Mouse (Mus musculus): ENCODE data around the gene Ntf5. TPM values are rescaled to one million over a fixed set of nuclear protein-coding genes. Genes with fewer than 3 reads are reported as not detected.
"Not testable (repeated sequence)": the region's sequence is repeated elsewhere in the genome, so short reads cannot be mapped to it uniquely, and the experiment has no call there.

The Ntf5 gene
- total and polyA plus RNA-seq, 2 experiments from 2014 or later, result not detected

DNA sequence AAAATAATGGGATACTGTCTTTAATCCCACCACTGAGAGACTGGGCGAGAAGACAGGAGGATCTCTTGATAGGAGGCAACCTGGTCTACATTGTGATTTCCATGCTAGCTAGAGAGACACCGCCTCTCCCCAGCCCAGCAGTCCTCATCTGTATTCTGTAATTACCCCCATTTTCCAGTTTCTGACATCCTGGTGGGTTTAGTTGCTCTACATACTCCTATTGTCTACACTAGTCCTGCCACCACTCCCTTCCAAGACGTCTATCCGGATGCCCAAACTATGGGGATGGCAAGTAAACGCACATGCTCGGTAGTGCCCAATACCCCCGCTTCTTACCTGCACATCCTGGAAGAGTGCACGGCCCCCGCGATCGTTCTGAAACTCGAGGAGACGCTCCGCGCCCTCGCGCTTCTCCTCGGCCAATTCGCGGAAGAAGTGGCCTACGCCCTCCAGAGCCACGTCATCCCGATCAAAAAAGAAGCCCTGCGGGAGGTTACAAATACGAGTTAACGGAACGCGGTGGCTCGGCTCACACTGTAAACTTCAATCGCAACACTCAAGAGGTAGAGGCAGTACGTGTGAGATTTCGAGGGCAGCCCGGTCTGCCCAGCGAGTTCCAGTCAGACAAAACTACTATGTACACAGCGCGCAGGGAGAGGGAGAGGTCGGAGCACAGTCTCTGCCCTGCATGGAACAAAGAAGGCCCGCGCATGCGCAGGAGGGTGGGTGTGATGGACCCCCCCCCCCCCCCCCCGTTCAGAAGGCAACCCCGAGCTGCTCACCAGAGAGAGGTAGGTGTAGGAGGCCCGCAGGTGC is 45.5 kb downstream of the Ntf5 start:
- WGBS, result under 1% methylated on average over 41 of the region's 43 CpGs

DNA sequence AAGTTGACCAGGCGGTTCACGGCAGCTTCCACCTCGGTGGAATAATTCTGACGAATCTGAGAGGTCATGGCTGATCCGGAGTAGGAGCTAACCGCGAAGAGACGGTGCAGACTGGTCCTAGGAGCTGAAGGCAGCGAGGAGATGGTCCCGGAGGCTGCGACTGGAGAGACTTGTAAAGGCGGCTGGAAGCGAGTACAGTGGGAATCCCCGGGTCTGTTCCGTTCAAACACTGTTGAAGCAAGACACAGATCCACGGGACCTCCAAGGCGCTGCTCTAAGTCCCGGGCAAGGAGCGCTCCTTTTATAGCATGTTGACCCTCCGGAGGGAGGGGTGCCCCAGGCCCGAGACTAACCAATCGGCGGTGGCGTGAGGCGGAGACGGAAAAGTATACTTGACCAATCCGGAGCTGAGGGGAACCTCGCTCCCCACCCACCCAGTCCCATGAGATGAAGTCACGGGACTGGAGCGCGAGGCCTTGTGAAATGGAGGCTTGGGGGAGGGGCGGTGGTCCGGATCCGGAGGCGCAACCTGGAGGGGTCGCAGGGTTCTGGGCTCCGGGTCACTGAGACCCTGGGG is 46.2 kb downstream of the Ntf5 start, which contains the start of gene Ftl1:
Gene Ftl1 (minus strand): TSS at position 321 of the 577 bp plus-strand sequence.
- peak; percentile 95 for ATAC-seq (ENCODE audit: low FRiP score)
- H3K9me3 ChIP-seq (ENCODE audit: low read length); H3K4me1 ChIP-seq (ENCODE audit: insufficient read depth, low read length); H3K27me3 ChIP-seq (ENCODE audit: insufficient read depth, low read length): not testable (repeated sequence)
- Histone ChIP-seq H3K9ac (replicated peaks; ENCODE audit: low read length, poor library complexity, severe bottlenecking) (peak within 1 kb of the TSS; percentile 83), H3K4me2 (ENCODE audit: low read depth, low read length, poor library complexity, severe bottlenecking) (peak within 1 kb of the TSS; percentile 74), H3K27ac (ENCODE audit: low read depth, low read length) (peak within 1 kb of the TSS; percentile 89), H3K4me3 (ENCODE audit: low read depth, low read length) (peak within 1 kb of the TSS; percentile 74), H3K36me3 (ENCODE audit: insufficient read depth, low read length) (peaks cover 37% of the 10 kb centered on the region)
- DNase-seq (ENCODE audit: low spot score), result peak; percentile 100
- 1% methylated on average over 23 of the region's 37 CpGs for WGBS

More for the DNA sequence above, 45.5 kb downstream of the Ntf5 start:
- TF ChIP-seq CTCF (IDR thresholded peaks at IDR 0.05), result no peak
- peak overlapping the region; percentile 89 for H3K27ac ChIP-seq (ENCODE audit: low read depth, low read length)
- H3K4me1 ChIP-seq (ENCODE audit: insufficient read depth, low read length), result peaks cover 10% of the 10 kb centered on the region
- peak overlapping the region; percentile 74 for H3K4me3 ChIP-seq (ENCODE audit: low read depth, low read length)
- no peaks in the 10 kb centered on the region for H3K9me3 ChIP-seq (ENCODE audit: low read length)
- peak overlapping the region; percentile 74 for H3K4me2 ChIP-seq (ENCODE audit: low read depth, low read length, poor library complexity, severe bottlenecking)
- peak overlapping the region; percentile 83 for H3K9ac ChIP-seq (replicated peaks; ENCODE audit: low read length, poor library complexity, severe bottlenecking)
- no peaks in the 10 kb centered on the region for H3K27me3 ChIP-seq (ENCODE audit: insufficient read depth, low read length)
- peak; percentile 86 for DNase-seq (ENCODE audit: low spot score)
- peaks cover 41% of the 10 kb centered on the region for H3K36me3 ChIP-seq (ENCODE audit: insufficient read depth, low read length)
- peak; percentile 81 for ATAC-seq (ENCODE audit: low FRiP score)

DNA sequence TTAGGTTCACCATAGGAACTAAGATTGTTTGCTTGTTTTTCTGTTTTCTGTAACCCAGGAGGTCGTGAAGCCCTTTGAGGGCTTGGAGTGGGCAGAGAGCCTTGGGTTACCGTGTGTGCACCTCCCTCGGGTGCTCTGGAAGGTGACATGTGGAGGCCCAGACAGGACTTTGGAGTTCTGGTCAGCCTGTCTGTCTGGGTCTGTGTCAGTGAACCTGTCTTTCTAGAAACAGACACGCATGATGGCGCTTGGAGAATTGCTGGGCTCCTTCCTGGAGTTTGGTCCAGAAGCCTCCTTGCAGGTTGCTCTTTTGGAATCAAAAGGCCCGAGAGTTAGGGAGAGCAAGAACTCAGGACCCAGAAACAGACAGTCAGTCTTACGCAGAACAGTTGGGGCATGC is 46.9 kb downstream of the Ntf5 start:
- Histone ChIP-seq H3K27me3 (ENCODE audit: insufficient read depth, low read length) (no peaks in the 10 kb centered on the region), H3K9me3 (ENCODE audit: low read length) (no peaks in the 10 kb centered on the region), H3K4me3 (ENCODE audit: low read depth, low read length) (peak overlapping the region; percentile 74; the same call in 1 of the 2 replicates), H3K4me1 (ENCODE audit: insufficient read depth, low read length) (peaks cover 12% of the 10 kb centered on the region), H3K27ac (ENCODE audit: low read depth, low read length) (peak overlapping the region; percentile 82), H3K36me3 (ENCODE audit: insufficient read depth, low read length) (peaks cover 32% of the 10 kb centered on the region), H3K4me2 (ENCODE audit: low read depth, low read length, poor library complexity, severe bottlenecking) (peak overlapping the region; percentile 47), H3K9ac (replicated peaks; ENCODE audit: low read length, poor library complexity, severe bottlenecking) (no peak overlapping the region)
- WGBS, result 70% methylated on average over 7 of the region's 7 CpGs
- TF ChIP-seq CTCF (IDR thresholded peaks at IDR 0.05), result no peak
- DNase-seq (ENCODE audit: low spot score) (no peak), ATAC-seq (ENCODE audit: low FRiP score) (no peak; the same call in 1 of the 2 replicates)

DNA sequence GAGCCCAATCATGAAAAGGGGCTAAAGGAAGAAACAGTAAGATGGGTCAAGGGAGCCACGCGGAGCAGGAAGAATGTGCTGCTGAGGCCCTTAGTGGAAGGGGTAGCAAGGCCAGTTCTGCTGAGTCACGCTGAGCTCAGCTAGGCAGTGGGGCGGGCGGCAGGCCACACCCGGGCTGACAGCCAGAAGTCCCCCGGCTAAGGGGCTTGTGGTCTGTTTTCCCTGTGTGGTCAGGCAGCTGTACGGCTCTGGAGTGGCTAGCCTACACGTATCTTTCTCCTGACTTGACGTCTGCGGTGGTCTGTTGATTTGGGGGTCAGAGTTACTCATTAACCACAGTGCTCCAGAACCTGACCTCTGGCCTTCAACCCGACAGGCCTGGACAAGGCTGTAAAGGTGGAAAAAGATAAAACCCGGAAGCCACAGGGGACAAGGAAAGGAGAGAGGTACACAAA is 47.4 kb downstream of the Ntf5 start:
- WGBS, result 44% methylated on average over 13 of the region's 13 CpGs
- Histone ChIP-seq H3K4me3 (ENCODE audit: low read depth, low read length) (no peak overlapping the region), H3K9me3 (ENCODE audit: low read length) (no peaks in the 10 kb centered on the region), H3K27me3 (ENCODE audit: insufficient read depth, low read length) (no peaks in the 10 kb centered on the region), H3K4me2 (ENCODE audit: low read depth, low read length, poor library complexity, severe bottlenecking) (no peak overlapping the region), H3K27ac (ENCODE audit: low read depth, low read length) (peak overlapping the region; percentile 82; the same call in 1 of the 2 replicates), H3K9ac (replicated peaks; ENCODE audit: low read length, poor library complexity, severe bottlenecking) (no peak overlapping the region), H3K4me1 (ENCODE audit: insufficient read depth, low read length) (peaks cover 14% of the 10 kb centered on the region), H3K36me3 (ENCODE audit: insufficient read depth, low read length) (peaks cover 27% of the 10 kb centered on the region)
- ATAC-seq (ENCODE audit: low FRiP score) (no peak), DNase-seq (ENCODE audit: low spot score) (peak; percentile 72)
- TF ChIP-seq CTCF (IDR thresholded peaks at IDR 0.05), result no peak

DNA sequence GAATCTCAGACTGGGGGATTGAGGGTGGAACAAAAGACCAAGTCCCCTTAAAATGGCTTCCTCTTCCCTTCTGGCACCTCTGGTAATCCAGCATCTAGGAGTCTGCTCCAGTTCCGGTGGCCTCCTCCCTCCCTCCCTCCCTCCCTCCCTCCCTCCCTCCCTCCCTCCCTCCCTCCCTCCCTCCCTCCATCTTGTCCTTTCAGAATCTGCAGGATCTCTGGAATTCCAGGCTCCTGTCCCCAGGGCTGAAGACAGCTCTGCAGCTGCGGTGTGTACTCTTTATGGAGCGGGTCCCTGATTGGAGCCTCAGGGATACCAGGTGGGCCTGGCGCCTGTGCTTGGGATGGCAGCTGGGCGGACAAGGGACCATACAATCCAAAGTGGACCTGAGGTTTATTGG is 47.8 kb downstream of the Ntf5 start:
- Histone ChIP-seq H3K4me3 (ENCODE audit: low read depth, low read length) (no peak overlapping the region), H3K9me3 (ENCODE audit: low read length) (no peaks in the 10 kb centered on the region), H3K27ac (ENCODE audit: low read depth, low read length) (peak overlapping the region; percentile 82; the same call in 1 of the 2 replicates), H3K27me3 (ENCODE audit: insufficient read depth, low read length) (no peaks in the 10 kb centered on the region), H3K4me2 (ENCODE audit: low read depth, low read length, poor library complexity, severe bottlenecking) (no peak overlapping the region), H3K4me1 (ENCODE audit: insufficient read depth, low read length) (peaks cover 15% of the 10 kb centered on the region), H3K9ac (replicated peaks; ENCODE audit: low read length, poor library complexity, severe bottlenecking) (no peak overlapping the region), H3K36me3 (ENCODE audit: insufficient read depth, low read length) (peaks cover 25% of the 10 kb centered on the region)
- ATAC-seq (ENCODE audit: low FRiP score) (no peak), DNase-seq (ENCODE audit: low spot score) (no peak)
- 60% methylated on average over 5 of the region's 5 CpGs for WGBS
- TF ChIP-seq CTCF (IDR thresholded peaks at IDR 0.05), result no peak

DNA sequence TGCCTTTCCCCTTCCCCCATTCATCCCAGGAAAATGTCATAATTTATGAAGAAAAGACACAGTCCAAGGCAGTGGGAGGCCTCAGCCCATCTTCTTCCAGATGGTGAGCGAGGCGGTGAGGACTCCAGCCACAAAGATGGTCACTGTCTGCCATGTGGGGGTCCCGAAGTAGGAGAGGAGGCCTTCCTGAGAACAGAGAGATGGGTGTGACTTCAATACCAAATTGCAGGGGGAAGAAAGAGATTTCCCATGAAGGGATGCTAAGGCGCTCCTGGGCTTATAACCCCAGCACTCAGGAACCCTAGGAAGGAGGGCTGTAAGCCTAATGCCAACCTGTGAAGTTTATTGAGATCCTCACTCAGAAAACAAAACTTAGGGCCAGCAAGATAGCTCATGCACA is 48.3 kb downstream of the Ntf5 start:
- DNase-seq (ENCODE audit: low spot score), result no peak
- H3K4me3 ChIP-seq (ENCODE audit: low read depth, low read length), result no peak overlapping the region
- H3K27ac ChIP-seq (ENCODE audit: low read depth, low read length), result no peak overlapping the region
- H3K9me3 ChIP-seq (ENCODE audit: low read length), result no peaks in the 10 kb centered on the region
- no peak for TF ChIP-seq CTCF (IDR thresholded peaks at IDR 0.05)
- no peak overlapping the region for H3K9ac ChIP-seq (replicated peaks; ENCODE audit: low read length, poor library complexity, severe bottlenecking)
- peaks cover 15% of the 10 kb centered on the region for H3K4me1 ChIP-seq (ENCODE audit: insufficient read depth, low read length)
- no peak overlapping the region for H3K4me2 ChIP-seq (ENCODE audit: low read depth, low read length, poor library complexity, severe bottlenecking)
- WGBS, result 95% methylated on average over 4 of the region's 4 CpGs
- H3K27me3 ChIP-seq (ENCODE audit: insufficient read depth, low read length), result no peaks in the 10 kb centered on the region
- ATAC-seq (ENCODE audit: low FRiP score), result no peak
- H3K36me3 ChIP-seq (ENCODE audit: insufficient read depth, low read length), result peaks cover 25% of the 10 kb centered on the region

All from midbrain, postnatal 0 days (tissue).